Mouse (Mus musculus): ENCODE measurements around the gene Lrat.

Lrat gene

DNA sequence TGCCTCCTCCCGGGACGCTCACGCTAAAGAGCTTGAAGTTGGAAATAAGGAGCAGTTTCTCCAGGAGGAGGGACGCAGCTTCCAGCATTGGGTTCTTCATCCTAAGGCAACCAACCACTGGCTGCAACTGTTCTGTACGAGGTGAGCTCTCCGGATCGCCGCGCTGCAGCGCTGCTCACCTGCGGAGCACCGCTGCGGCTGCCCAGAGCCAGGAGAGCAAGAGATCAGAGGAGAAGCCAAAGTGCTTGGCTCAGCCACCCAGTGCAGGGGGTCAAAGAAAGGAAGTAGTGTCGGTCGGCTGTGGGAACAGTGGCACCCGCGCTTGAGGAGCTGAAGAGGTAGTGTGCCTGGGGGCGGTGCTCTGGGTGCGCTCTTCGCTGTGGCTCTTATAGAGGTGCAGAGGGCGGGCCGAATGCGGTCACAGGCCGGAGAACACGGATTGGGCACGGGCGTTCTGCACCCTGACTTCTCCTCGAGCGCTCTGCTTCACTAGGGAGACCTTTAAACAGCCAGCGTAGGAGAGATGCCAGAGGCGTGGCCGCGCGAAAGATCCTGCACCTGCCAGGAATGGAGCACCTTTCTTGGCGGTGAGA, at the start of gene Lrat:
Gene Lrat (minus strand): TSS at position 361 of the 593 bp plus-strand sequence.
- DNase-seq (ENCODE audit: low read depth, low spot score) = peak; percentile 8

DNA sequence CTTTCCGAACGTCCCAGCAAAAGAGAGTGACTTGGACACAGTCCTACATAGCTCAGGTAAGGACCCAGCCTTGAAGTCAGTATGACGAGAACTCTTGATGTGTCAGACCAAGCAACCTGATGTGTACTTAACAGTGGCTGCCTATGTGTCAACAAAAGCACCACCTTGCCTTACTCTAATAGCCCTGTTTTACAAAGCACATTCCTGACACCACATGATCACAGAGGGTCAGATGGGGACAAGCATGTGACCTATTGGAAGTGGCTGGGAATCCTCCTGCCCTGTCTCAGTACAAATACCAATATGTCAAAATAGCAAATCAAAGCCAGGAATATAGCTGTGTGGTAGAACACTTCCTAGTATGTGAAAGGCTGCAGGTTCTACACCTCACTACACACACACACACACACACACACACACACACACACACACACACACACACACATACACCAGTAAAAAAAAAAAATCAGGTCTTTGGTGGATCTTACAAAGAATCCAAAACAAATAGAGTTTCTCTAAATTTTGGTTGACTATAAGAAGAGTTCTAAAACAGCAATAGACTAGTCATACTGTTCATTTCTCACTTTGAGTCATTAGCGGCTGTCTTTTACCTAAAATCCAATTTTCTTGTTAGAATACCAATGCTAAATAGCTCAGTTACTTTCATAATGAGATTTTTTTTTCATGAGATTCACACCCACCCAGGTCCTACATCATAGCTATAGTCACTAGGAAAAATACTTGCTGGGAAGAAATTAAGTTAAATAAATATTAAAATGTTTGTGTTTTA, 48.6 kb upstream of the Lrat start:
- no peak for DNase-seq (ENCODE audit: low read depth, low spot score)

DNA sequence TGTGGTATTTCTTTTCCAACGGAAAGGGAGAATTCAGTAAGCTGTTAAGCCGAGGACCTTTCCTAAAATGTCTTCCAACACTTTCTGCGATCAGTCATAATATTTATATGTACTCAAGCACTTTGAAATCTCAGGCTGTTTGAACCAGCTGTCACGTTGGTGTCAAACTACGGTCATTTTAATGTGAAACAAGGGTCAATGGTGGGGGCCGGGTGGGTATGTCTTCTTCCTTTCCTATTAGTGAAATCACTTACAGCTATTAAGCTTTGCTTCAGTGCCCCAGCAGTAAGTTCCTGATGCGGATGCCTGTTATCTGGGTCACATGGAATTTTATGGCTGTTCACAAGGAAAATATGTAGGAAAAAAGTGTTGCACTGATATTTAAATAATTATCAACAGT, 46.9 kb upstream of the Lrat start:
- no peak for DNase-seq (ENCODE audit: low read depth, low spot score)

DNA sequence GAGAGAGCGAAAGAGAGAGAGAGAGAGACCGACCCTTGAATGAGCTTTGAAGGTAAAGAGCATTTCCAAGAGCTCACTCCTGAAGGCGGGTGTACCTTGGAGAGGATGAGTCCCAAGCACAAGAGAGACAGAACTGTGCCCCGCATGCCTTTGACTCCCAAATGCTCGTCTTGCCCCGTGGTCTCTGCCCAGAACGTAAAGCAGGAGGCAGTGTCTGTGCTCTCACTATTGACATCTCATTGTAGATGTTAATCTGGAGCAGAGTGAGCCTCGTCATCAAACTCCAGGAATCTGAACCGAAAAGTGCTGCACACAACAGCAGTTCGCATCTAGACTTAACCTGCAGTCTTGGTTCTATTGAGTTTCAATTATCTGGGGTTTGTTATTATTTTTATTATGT, 46.4 kb upstream of the Lrat start:
- no peak for DNase-seq (ENCODE audit: low read depth, low spot score)

DNA sequence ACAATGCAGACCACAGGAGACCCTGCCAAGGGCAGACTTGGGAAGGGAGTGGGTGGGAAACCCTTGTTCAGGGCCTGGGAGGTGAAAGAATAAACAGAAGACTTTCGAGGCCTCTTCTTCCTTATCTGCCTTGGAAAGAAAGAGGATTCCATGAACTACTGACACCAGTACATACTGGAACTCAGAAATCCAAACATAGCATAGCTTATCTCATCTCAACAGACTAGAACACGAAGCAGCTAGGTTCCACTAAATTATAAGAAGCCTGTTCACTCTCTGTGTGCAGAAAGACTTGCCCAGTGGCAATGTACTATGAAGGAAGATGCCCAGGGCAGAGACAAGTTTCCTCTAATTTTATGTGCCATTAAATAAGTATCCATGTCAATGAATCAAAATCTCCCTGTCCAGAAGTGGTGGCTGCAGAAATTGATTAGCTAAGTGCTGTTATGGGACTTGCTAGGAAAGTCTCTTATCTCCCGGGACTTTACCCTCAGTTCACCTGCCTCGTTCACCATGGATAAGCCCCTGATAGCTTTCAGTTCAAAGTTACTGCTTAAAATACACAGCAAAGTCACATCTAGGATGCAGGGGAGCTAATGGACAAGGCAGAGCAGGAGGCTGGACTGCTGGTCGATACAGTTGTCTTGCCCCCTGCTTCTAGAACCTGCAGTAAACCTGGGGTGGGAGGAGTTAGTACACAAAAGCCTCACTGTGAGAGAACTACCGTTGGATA, 42.8 kb upstream of the Lrat start:
- no peak for DNase-seq (ENCODE audit: low read depth, low spot score)

DNA sequence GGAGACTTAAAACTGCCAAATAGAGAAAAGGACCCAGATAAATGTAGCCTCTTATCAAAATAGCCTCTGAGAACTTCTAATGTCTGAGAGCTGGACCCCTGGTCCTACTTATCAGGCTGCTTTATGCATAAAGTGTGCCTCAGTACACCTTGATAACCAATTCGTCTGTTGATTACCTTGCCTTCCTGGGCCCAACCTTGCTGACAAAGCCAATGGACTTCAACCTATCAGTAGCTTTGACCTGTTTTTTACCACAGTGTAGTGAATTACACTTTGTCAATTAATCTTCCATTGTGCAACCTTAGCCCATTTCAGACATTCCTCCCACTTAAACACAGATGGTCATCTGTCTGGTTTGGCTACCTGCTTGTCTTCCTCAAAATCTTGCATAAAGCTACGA, 24.1 kb upstream of the Lrat start:
- no peak for DNase-seq (ENCODE audit: low read depth, low spot score)

DNA sequence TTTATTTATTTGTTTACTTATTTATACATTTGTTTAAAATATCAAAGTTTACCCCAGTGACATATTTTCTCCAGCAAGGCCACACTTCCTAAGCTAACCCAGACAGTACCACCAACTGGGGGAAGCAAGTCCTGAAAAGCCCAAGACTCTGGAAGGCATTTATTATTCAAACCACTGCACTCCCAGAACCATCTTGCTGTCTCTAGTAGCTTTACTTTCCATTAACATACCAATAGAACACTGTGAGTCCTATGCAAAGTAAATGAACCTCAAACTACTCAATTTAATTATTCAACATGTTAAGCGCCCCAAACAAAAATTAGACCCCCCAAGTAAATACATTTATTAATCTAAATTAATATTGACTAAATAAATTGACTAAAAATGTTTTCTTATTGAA, 11.9 kb upstream of the Lrat start:
- DNase-seq (ENCODE audit: low read depth, low spot score) = no peak

DNA sequence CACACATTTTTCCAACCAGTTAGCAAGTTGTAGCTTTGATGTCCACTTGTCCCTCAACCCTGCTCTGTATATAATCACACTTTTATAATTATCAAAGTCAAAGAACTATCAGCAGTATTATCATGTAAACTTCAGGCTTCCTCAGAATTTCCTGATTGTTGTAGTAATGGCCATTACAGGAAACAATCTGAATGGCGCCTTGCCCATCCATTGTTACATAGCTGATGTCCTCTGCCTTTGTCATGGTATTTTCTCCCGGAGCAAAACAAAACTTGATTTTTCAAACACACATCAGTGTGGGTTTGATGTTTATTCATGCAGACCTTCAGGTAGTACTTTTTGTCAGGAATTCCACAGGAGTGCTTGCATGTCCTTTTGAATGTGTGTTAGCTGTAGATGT, 4.9 kb upstream of the Lrat start:
- DNase-seq (ENCODE audit: low read depth, low spot score) = no peak

DNA sequence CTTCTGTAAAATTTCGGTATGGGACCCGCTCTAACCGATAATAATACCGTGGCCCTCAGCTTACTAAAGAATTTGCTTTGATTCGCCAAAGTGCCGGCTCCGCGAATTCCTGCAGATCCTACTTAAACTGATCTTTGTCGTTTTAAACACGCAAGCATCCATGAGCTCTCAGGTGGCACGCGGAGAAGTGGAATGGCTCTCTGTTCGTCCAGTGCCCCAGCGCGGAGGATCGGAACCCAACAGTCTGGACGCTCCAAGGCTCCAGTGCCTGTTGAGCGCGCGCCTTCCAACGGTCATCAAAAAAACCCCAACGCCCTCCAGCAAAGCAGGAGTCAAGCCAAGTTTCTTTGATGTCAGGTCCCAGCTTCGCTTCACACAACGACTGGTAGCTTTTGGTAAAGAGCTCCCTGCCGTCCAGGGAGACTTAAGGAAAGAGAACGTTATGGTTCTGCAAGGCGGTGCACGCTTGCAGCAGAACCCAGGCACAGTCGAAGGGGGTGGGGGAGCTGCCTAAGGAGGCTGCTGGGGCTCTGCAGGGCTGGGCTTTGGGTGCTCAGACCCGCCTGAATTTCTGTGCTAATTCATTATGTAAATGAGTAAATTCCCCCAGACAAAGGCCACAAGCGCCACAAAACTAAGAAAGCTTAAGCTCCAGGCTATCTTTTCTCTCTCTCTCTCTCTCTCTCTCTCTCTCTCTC, 587 bp upstream of the Lrat start:
- peak; percentile 14 for DNase-seq (ENCODE audit: low read depth, low spot score)

DNA sequence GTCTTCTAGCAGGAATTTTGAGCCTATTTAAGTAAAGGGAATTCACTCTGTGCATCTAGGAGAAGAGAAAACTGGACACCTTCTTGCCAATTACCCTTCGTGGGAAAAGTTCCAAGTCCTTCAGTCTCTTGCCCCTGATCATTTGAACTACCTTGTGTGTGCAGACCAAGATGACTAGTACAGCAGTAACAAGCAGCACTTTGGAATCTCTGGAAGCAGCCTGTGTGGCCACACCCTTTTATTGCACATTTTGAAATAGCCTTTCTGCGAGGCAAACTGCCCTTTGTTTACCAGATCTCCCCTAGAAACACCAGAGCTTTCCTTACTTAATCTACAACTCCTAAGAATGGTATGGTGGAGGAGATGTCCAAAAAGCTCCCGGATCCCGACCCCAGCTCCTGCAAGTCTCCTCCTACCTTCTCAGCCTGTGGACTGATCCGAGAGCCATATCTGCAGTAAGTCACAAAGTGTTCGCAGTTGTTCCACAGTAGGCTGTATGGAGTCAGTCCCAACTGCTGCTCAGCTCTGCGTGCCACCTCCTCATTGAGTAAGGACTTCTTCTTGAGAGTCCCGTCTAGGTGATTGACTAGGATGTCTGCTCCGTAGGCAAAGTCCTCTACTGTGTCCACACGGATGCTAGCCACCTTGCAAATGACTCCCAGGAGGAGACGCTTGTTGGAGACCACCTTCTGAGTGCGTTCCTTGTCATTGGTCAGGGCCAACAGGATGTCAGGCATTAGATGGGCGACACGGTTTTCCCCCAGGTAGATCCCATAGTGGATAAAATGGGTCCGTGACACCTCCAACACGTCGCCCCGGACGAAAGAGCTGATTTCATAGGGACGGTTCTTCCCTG, 788 bp downstream of the Lrat start:
- DNase-seq (ENCODE audit: low read depth, low spot score) = no peak

DNA sequence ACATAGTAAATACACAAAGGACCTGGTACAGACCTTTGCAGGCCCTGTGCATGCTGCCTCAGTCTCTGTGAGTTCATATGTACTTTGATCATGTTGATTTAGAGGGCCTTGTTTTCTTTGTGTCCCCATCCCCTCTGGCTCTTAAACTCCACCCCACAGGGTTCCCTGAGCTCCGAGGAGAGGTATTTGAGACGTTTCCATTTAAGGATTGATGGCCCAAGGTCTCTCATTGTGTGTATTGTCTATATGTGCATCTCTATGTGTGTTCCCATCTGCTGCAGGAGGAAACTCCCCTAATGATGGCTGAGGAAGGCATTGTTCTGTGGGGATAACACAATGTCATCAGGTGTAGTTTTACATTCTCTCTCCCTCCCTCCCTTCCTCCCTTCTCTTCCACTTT, 14.9 kb downstream of the Lrat start:
- no peak for DNase-seq (ENCODE audit: low read depth, low spot score)

DNA sequence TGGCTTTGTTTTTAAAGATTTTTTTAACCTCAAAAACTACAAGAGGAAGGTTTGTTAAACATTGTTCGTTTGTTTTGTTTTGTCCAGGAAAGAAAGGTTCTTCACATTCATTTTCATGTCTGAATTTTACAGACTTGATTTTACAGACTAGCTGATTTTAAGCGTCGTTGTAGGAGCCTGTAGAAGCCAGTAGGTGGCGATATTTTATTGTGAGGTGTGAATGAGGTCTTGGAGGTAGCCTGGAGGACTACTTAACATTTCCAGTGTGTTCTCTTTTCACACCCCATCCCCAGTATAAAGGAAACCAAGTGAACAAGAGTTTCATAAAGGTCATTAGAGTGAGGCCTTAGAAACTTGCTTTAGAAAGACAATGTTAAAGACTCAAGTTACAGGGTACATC, 26.5 kb downstream of the Lrat start:
- DNase-seq (ENCODE audit: low read depth, low spot score) = peak; percentile 69

DNA sequence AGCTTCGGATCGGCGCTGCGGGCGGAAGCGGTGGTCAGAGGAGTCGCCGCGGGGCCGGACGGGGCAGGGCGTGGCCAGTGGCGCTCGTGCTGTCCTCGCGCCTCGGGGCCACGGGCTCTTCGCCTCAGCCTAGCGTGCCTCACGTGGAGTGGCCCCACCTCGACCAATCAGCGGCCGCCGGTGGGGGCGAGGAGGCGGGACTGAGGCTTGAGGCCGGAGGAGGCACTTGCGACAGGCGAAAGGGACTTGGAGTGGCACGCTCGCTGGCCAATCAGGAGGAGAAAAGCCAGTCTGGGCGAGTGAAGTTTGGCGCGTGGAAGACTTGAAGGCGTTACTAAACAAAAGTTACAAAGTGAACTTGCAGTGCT, 27.4 kb downstream of the Lrat start, which contains the start of gene Rbm46:
Gene Rbm46 (minus strand): TSS at position 112 of the 368 bp plus-strand sequence.
- peak; percentile 84 for DNase-seq (ENCODE audit: low read depth, low spot score)

DNA sequence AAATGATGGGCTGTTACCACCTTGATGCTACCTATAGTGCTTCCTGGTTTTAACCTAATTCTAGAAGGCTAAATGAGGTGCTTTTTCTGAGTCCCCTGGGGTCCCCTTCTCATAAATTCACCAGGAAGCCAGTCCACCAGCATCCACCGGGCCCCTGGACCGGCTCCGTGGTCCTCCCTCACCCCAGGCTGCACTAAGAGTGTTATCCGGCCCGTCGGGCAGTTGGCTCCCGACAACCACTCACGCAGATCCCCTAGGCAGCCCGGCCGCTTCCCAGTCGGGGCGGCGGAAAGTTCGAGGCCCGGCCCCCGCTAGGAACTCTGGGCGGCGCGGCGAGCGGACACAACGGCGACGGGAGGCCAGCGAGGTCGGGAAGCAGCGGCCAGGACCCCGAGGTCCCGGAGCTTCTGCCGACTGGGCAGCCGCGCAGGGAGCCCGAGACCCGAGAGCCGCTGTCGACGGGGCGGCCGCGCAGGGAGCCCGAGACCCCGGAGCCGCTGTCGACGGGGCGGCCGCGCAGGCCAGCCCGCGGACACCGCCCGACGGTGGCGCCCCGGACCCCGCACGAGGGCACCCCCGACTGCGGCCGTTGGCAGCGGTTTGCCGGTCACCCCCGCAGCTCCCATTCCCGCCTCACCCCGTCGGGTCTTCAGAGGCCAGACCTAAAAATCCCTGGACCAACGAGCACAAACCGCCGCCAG, 28.0 kb downstream of the Lrat start:
- DNase-seq (ENCODE audit: low read depth, low spot score) = no peak

DNA sequence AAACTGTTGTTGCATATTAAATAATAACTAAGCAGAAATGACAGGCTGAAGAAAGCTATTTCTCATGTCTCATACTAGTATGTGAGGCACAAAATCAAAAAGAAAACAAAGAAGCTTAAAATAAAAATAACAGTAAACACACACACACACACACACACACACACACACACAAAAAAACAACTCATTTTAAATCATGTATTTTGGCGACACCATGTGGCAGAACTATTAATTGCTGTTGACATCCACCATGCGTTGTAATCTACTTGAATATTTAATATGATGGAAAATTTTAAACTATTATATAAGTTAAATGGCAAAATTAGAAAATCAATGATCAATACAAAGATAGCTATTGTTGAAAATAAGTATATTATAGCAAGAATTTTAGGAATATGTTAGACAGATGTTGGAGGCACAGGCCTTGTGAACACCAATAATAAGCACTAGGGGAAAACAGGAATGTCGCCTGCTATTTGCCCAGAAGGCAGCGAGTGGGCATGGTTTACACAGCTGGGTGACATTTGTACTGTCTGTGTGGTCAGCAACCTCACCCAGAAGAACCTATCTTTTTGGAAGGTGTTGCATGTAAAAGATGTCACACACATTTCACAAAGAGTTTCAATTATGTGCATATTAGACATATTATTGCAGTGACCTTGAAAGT, 46.2 kb downstream of the Lrat start:
- peak; percentile 32 for DNase-seq (ENCODE audit: low read depth, low spot score)
